In the genomic region with DNA sequence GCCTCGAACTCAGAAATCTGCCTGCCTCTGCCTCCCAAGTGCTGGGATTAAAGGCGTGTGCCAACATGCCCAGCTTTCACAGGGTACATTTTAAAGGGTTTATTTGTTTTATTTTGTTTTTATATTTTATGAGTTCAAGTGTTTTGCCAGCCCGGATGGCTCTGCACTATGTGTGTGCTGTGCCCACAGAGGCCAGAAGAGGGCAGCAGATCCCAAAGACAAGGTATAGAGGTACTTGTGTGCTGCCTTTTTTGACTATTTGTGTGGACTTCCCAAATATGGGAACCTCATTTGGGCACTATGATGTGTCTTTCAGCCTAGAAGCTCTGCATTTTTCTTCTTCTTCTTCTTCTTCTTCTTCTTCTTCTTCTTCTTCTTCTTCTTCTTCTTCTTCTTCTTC, we compare ENCODE assay signal across 14 mouse cellular contexts.
DNase-seq lines count a peak whose midpoint lies in the region; ATAC-seq and TF ChIP-seq lines count a peak whose summit lies in the region.
"Had no signal": no experiment of that assay in that cellular context is flagged by ENCODE, and none has a peak within 500 bp of the region (broad histone marks: within the 10 kb centered on the region; RNA-seq: fewer than 3 reads in every experiment).

No protein-coding gene starts in this region.

- no peak overlapping the region for H3K27ac ChIP-seq in testis, adult 2 months (ENCODE audit: control insufficient read depth, insufficient read depth, low read depth, low read length)
- H3K27ac ChIP-seq: hindbrain, embryonic 12.5 days; lung, embryonic 15.5 days had no signal

- TF ChIP-seq CTCF in testis, adult 2 months (IDR thresholded peaks at IDR 0.05; ENCODE audit: control insufficient read depth, insufficient read depth, insufficient replicate concordance, low read depth, low read length): peak; percentile 35; the same call in 1 of the 2 replicates

- H3K36me3 ChIP-seq in testis, adult 2 months (ENCODE audit: control insufficient read depth, insufficient read depth, low read length): no peaks in the 10 kb centered on the region
- H3K36me3 ChIP-seq: hindbrain, embryonic 12.5 days; lung, embryonic 15.5 days had no signal

- H3K4me3 ChIP-seq in testis, adult 2 months (ENCODE audit: control insufficient read depth, low read depth, low read length): no peak overlapping the region
- H3K4me3 ChIP-seq: hindbrain, embryonic 12.5 days; lung, embryonic 15.5 days had no signal

- peak; percentile 14 for DNase-seq in CD4-positive, CD25-positive, alpha-beta regulatory T cell, adult 2 months (ENCODE audit: low read depth, low spot score)
- peak; percentile 12 for DNase-seq in kidney, postnatal 10 days
- no peak for DNase-seq in kidney, postnatal 36 days
- no peak for DNase-seq in testis, postnatal 14 days (ENCODE audit: low spot score)
- DNase-seq in induced T-regulatory cell, adult 2 months (ENCODE audit: low read depth): peak; percentile 61
- DNase-seq: cerebellum, adult 8-10 months; gastrocnemius, postnatal 36 days; right cerebral cortex, adult 18-20 months; spleen, adult 18-20 months had no signal

- H3K27me3 ChIP-seq in testis, adult 2 months (ENCODE audit: control insufficient read depth, insufficient read depth, low read length): no peaks in the 10 kb centered on the region
- H3K27me3 ChIP-seq: hindbrain, embryonic 12.5 days; lung, embryonic 15.5 days had no signal

- peaks cover 2% of the 10 kb centered on the region; the same call in 1 of the 2 replicates for H3K4me1 ChIP-seq in testis, adult 2 months (ENCODE audit: control insufficient read depth, insufficient read depth, low read length)
- H3K4me1 ChIP-seq: hindbrain, embryonic 12.5 days had no signal

- no peak for TF ChIP-seq POLR2A in testis, adult 2 months (IDR thresholded peaks at IDR 0.05; ENCODE audit: control insufficient read depth, low read depth, low read length)

- ATAC-seq in CD4-positive, CD25-positive, alpha-beta regulatory T cell, adult 4 months: no peak
- no peak for ATAC-seq in frontal cortex, adult (ENCODE audit: low TSS enrichment)

Comparison
In these comparisons a context has a peak if more than half of its experiments do, and no peak if none do; other contexts are left out.
1. DNase-seq: peak in CD4-positive, CD25-positive, alpha-beta regulatory T cell, adult 2 months (single experiment), kidney, postnatal 10 days (single experiment) and induced T-regulatory cell, adult 2 months (single experiment); none in kidney, postnatal 36 days (0 of 2) and testis, postnatal 14 days (single experiment).